Mouse (Mus musculus) G1E (cell line): Measurements from ENCODE around the gene Dimt1.

ENCODE experiments used
- CTCF ChIP-seq: IDR thresholded peaks from 2 replicates; pipeline ENCODE4 v1.5.1; 2012; ENCODE audit warnings: low read depth, low read length, inconsistent platforms, mixed read lengths
- GATA1 ChIP-seq: IDR thresholded peaks from 2 replicates; pipeline ENCODE4 v1.6.1; 2012; ENCODE audit warnings: borderline replicate concordance, low read length, inconsistent platforms, mixed read lengths
- GATA2 ChIP-seq: IDR thresholded peaks from 2 replicates; pipeline ENCODE4 v1.6.1; 2012; ENCODE audit warnings: low read depth, low read length, inconsistent platforms, borderline replicate concordance
- POLR2AphosphoS5 ChIP-seq: IDR thresholded peaks from 2 replicates; pipeline ENCODE4 v1.6.1; 2012; ENCODE audit warnings: low read depth, low read length, inconsistent platforms; ENCODE audit not compliant: insufficient replicate concordance

GRCm38 (mm10) chr13:106946594-106947540 lies at the start of gene Dimt1:
- no peak for TF ChIP-seq POLR2AphosphoS5
- TF ChIP-seq CTCF: no peak
- TF ChIP-seq GATA1: no peak
- TF ChIP-seq GATA2: no peak
